Mouse (Mus musculus): ENCODE measurements around the gene Myom3.

DNA sequence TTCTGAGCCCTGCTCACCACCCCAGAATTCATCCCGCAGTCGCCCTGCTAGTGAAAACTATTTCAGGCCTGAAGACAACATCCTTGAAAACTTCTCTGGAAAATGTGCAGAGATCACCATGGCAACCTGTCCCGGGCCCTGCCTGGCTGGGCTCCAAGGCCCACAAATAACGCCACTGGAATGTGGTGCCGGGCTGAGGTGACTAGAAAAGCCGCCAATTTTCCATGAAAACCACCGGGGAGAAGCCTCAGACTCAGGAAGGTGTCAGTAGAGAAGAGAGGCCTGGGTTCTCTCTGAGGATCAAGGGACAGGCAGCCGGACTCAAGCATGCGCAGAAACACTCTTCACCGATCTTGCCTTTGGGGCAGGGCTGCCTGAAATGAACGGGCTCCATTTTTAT, 69.0 kb downstream of the Myom3 start:
- peak; percentile 34; the same call in 1 of the 2 replicates for TF ChIP-seq POLR2A (IDR thresholded peaks at IDR 0.05; ENCODE audit: insufficient read depth, low read depth, low read length)
- no peak for TF ChIP-seq CTCF (IDR thresholded peaks at IDR 0.05)

Data from heart, adult 2 months (tissue).